9 mouse cellular contexts compared by ENCODE assay signal in genomic region chr11:119087301-119088082, GRCm38 (mm10). TPM values are rescaled to one million over a fixed set of nuclear protein-coding genes. Genes with fewer than 3 reads are reported as not detected.
A peak's percentile ranks its signal among the peaks of the same experiment; 100 is the strongest.
DNase-seq lines count a peak whose midpoint lies in the region; ATAC-seq and TF ChIP-seq lines count a peak whose summit lies in the region.
"Had no signal": no experiment of that assay in that cellular context is flagged by ENCODE, and none has a peak within 500 bp of the region (broad histone marks: within the 10 kb centered on the region; RNA-seq: fewer than 3 reads in every experiment).

No protein-coding gene starts in this region.

- H3K27ac ChIP-seq in gastrocnemius, adult 2 months = peak overlapping the region; percentile 35; the same call in 1 of the 2 replicates
- H3K27ac ChIP-seq in forebrain, embryonic 13.5 days = no peak overlapping the region
- no peak overlapping the region for H3K27ac ChIP-seq in intestine, embryonic 14.5 days (ENCODE audit: low read depth)
- H3K27ac ChIP-seq in liver, embryonic 14.5 days = no peak overlapping the region

- TF ChIP-seq CTCF in gastrocnemius, adult 2 months (IDR thresholded peaks at IDR 0.05) = peak; percentile 18; the same call in 1 of the 2 replicates
- 0 out of 2 replicates have a peak, but pooled peaks have one; percentile 27 for TF ChIP-seq CTCF in liver, embryonic 14.5 days (IDR thresholded peaks at IDR 0.05; ENCODE audit: low read depth)

- H3K4me1 ChIP-seq in forebrain, embryonic 13.5 days = peaks cover 64% of the 10 kb centered on the region
- peaks cover 63% of the 10 kb centered on the region for H3K4me1 ChIP-seq in intestine, embryonic 14.5 days (replicated peaks; ENCODE audit: control insufficient read depth, insufficient read depth, low read length)
- peaks cover 0 to 11% of the 10 kb centered on the region in 2 experiments; a peak in 3 of 4 replicates for H3K4me1 ChIP-seq in liver, embryonic 14.5 days (replicated peaks; ENCODE audit: control insufficient read depth in 2 of 2, insufficient read depth in 2 of 2, low read length in 1 of 2)

- H3K36me3 ChIP-seq in forebrain, embryonic 13.5 days (ENCODE audit: poor library complexity, severe bottlenecking) = no peaks in the 10 kb centered on the region
- H3K36me3 ChIP-seq in intestine, embryonic 14.5 days (ENCODE audit: control insufficient read depth, insufficient read depth, low read length) = peaks cover 2% of the 10 kb centered on the region; the same call in 1 of the 2 replicates
- H3K36me3 ChIP-seq in liver, embryonic 14.5 days (replicated peaks; ENCODE audit: control insufficient read depth, insufficient read depth, low read depth) = no peaks in the 10 kb centered on the region

- ATAC-seq in forebrain, embryonic 13.5 days = no peak
- no peak for ATAC-seq in intestine, embryonic 14.5 days (replicated peaks; ENCODE audit: low FRiP score, low TSS enrichment, low read depth)
- ATAC-seq in liver, embryonic 14.5 days (ENCODE audit: insufficient read depth) = no peak
- ATAC-seq in activated CD4-positive, CD25-positive, alpha-beta regulatory T cell, adult 4 months = no peak
- ATAC-seq: Patski had no signal

- TF ChIP-seq EP300 in liver, embryonic 14.5 days (IDR thresholded peaks at IDR 0.05; ENCODE audit: low read depth) = no peak

- WGBS in forebrain, embryonic 13.5 days = 3% methylated on average over 35 of the region's 35 CpGs
- WGBS in intestine, embryonic 14.5 days = 8% methylated on average over 35 of the region's 35 CpGs
- 2% methylated on average over 35 of the region's 35 CpGs for WGBS in liver, embryonic 14.5 days (ENCODE audit: insufficient replicate concordance)

- H3K9me3 ChIP-seq in forebrain, embryonic 13.5 days (replicated peaks) = no peaks in the 10 kb centered on the region
- H3K9me3 ChIP-seq in intestine, embryonic 14.5 days (ENCODE audit: control insufficient read depth, low read length) = no peaks in the 10 kb centered on the region
- no peaks in the 10 kb centered on the region for H3K9me3 ChIP-seq in liver, embryonic 14.5 days (ENCODE audit: control insufficient read depth, low read length)

- peak overlapping the region; percentile 31 for H3K4me3 ChIP-seq in gastrocnemius, adult 2 months
- H3K4me3 ChIP-seq in forebrain, embryonic 13.5 days = peak overlapping the region; percentile 7; the same call in 1 of the 2 replicates
- no peak overlapping the region for H3K4me3 ChIP-seq in intestine, embryonic 14.5 days (ENCODE audit: low read depth, low read length)
- H3K4me3 ChIP-seq in liver, embryonic 14.5 days (ENCODE audit: insufficient read depth in 1 of 2, low read depth in 2 of 2, low read length in 2 of 2) = no peak overlapping the region

- intact Hi-C loops in gastrocnemius, adult 2 months (cut with DNase I) = loop anchor here (5.0 kb wide), 3 partner anchors 35 to 100 kb away; partner anchors contain the start of gene Cbx8
- intact Hi-C loops in gastrocnemius, postnatal 14 days (cut with DNase I; ENCODE audit: low total_unique reads) = loop anchor here (10.0 kb wide), 2 partner anchors 53 to 97 kb away; no protein-coding TSS in a partner anchor

- DNase-seq in gastrocnemius, adult 2 months = peak; percentile 76
- DNase-seq in gastrocnemius, postnatal 14 days = no peak
- peak; percentile 69 for DNase-seq in adrenal gland, postnatal 14 days
- DNase-seq in intestine, embryonic 14.5 days (ENCODE audit: low spot score) = peak; percentile 84
- no peak for DNase-seq in liver, embryonic 14.5 days (ENCODE audit: low read depth in 3 of 3, low spot score in 3 of 3)
- DNase-seq in naive thymus-derived CD4-positive, alpha-beta T cell, adult 2 months (ENCODE audit: low read depth) = peak; percentile 70

- H3K4me2 ChIP-seq in forebrain, embryonic 13.5 days = peak overlapping the region; percentile 16; the same call in 1 of the 2 replicates
- H3K4me2 ChIP-seq in intestine, embryonic 14.5 days (ENCODE audit: low read length) = peak overlapping the region; percentile 32
- H3K4me2 ChIP-seq in liver, embryonic 14.5 days (ENCODE audit: low read depth) = no peak overlapping the region

- H3K9ac ChIP-seq in forebrain, embryonic 13.5 days = no peak overlapping the region
- no peak overlapping the region for H3K9ac ChIP-seq in intestine, embryonic 14.5 days (ENCODE audit: low read length)
- H3K9ac ChIP-seq in liver, embryonic 14.5 days (replicated peaks) = no peak overlapping the region

- peaks cover 55% of the 10 kb centered on the region for H3K27me3 ChIP-seq in forebrain, embryonic 13.5 days
- peaks cover 39% of the 10 kb centered on the region for H3K27me3 ChIP-seq in intestine, embryonic 14.5 days (replicated peaks; ENCODE audit: control insufficient read depth, insufficient read depth, low read length)
- H3K27me3 ChIP-seq in liver, embryonic 14.5 days (ENCODE audit: control insufficient read depth, insufficient read depth, low read length) = peaks cover 64% of the 10 kb centered on the region
- H3K27me3 ChIP-seq: Patski had no signal

RNA-seq across cellular contexts. Expression of gene Cbx4, which starts 1.5 kb away (rescaled TPM):
- 1 to 10 TPM; 2.1 to 2.2 TPM for total RNA-seq in gastrocnemius, adult 2 months (2021)
- total RNA-seq in gastrocnemius, postnatal 14 days (2021) = 1 to 10 TPM; 4.7 to 5.9 TPM
- total RNA-seq in adrenal gland, postnatal 14 days (2021) = 105 and 156 TPM in 2 replicates
- 10.2 and 11.5 TPM in 2 replicates for polyA plus RNA-seq in forebrain, embryonic 13.5 days (2015; fragmentation: Nextera tagmentation; extraction: Ambion mirVana)
- 9.9 and 10.5 TPM in 2 replicates for polyA plus RNA-seq in intestine, embryonic 14.5 days (2014; fragmentation: Nextera tagmentation; extraction: Ambion mirVana)
- polyA plus RNA-seq in liver, embryonic 14.5 days (2012; rRNA removed) = 1.8 and 3.3 TPM in 2 replicates
- polyA plus RNA-seq in liver, embryonic 14.5 days (2014; fragmentation: Nextera tagmentation; extraction: Ambion mirVana) = 1.6 and 2.0 TPM in 2 replicates
- polyA plus RNA-seq in activated CD4-positive, CD25-positive, alpha-beta regulatory T cell, adult 4 months (2017; shearing (Covaris generic)) = 1 to 10 TPM; 2.0 to 2.4 TPM

RNA-seq across cellular contexts. Expression of gene Cbx8, which starts 46.7 kb away (rescaled TPM):
- 1 to 10 TPM; 1.5 to 1.6 TPM for total RNA-seq in gastrocnemius, adult 2 months (2021)
- 1 to 10 TPM; 2.1 to 2.7 TPM for total RNA-seq in gastrocnemius, postnatal 14 days (2021)
- total RNA-seq in adrenal gland, postnatal 14 days (2021) = 13.1 and 16.7 TPM in 2 replicates
- 9.8 and 12.3 TPM in 2 replicates for polyA plus RNA-seq in forebrain, embryonic 13.5 days (2015; fragmentation: Nextera tagmentation; extraction: Ambion mirVana)
- polyA plus RNA-seq in intestine, embryonic 14.5 days (2014; fragmentation: Nextera tagmentation; extraction: Ambion mirVana) = 7.7 and 11.4 TPM in 2 replicates
- 0.64 and 0.95 TPM in 2 replicates for polyA plus RNA-seq in liver, embryonic 14.5 days (2012; rRNA removed)
- 1.6 and 2.1 TPM in 2 replicates for polyA plus RNA-seq in liver, embryonic 14.5 days (2014; fragmentation: Nextera tagmentation; extraction: Ambion mirVana)
- 1 to 10 TPM; 5.3 to 7.5 TPM for polyA plus RNA-seq in activated CD4-positive, CD25-positive, alpha-beta regulatory T cell, adult 4 months (2017; shearing (Covaris generic))

Comparison
In these comparisons a context has a peak if more than half of its experiments do, and no peak if none do; other contexts are left out.
1. DNase-seq: peak in gastrocnemius, adult 2 months (single experiment), adrenal gland, postnatal 14 days (single experiment), intestine, embryonic 14.5 days (single experiment) and naive thymus-derived CD4-positive, alpha-beta T cell, adult 2 months (single experiment); none in gastrocnemius, postnatal 14 days (single experiment) and liver, embryonic 14.5 days (0 of 3).
2. H3K4me3 ChIP-seq: peak in gastrocnemius, adult 2 months (single experiment) and forebrain, embryonic 13.5 days (single experiment); none in intestine, embryonic 14.5 days (single experiment) and liver, embryonic 14.5 days (0 of 2).